Mouse (Mus musculus) ES-Bruce4 (cell line): ENCODE results near the gene Prpf18. TPM values are rescaled to one million over a fixed set of nuclear protein-coding genes. Genes with fewer than 3 reads are reported as not detected.

Experiments
- H3K27ac ChIP-seq: 2 replicates; pipeline ENCODE4 v1.5.1; 2012; ENCODE audit warnings: low read length, inconsistent platforms; ENCODE audit not compliant: insufficient read depth
- H3K27me3 ChIP-seq: 2 replicates; pipeline ENCODE4 v1.6.1; 2012; ENCODE audit warnings: mild to moderate bottlenecking, low read length, inconsistent platforms; ENCODE audit not compliant: control insufficient read depth, poor library complexity, insufficient read depth, severe bottlenecking
- H3K36me3 ChIP-seq: 2 replicates; pipeline ENCODE4 v1.6.1; 2012; ENCODE audit warnings: inconsistent platforms, mild to moderate bottlenecking, low read length, moderate library complexity; ENCODE audit not compliant: control insufficient read depth, poor library complexity, insufficient read depth, severe bottlenecking
- H3K4me1 ChIP-seq: one replicate; pipeline ENCODE4 v1.8.1; 2011; ENCODE audit warnings: low read length; ENCODE audit not compliant: control insufficient read depth, insufficient read depth
- H3K4me3 ChIP-seq: 2 replicates; pipeline ENCODE4 v1.5.1; 2011; ENCODE audit warnings: low read depth, mild to moderate bottlenecking, low read length
- H3K9ac ChIP-seq: 2 replicates; pipeline ENCODE4 v1.6.1; 2012; ENCODE audit warnings: low read depth, mild to moderate bottlenecking, inconsistent platforms; ENCODE audit not compliant: poor library complexity, severe bottlenecking
- H3K9me3 ChIP-seq: replicated peaks from 2 replicates; pipeline ENCODE4 v1.6.1; 2012; ENCODE audit warnings: mild to moderate bottlenecking, low read length, inconsistent platforms; ENCODE audit not compliant: control insufficient read depth, poor library complexity, insufficient read depth, severe bottlenecking
- CTCF ChIP-seq: IDR thresholded peaks from one replicate; pipeline ENCODE4 v1.8.1; 2011; ENCODE audit warnings: low read depth, low read length
- EP300 ChIP-seq: IDR thresholded peaks from 2 replicates; pipeline ENCODE4 v1.6.1; 2011; ENCODE audit warnings: low read depth, low read length; ENCODE audit not compliant: insufficient read depth
- POLR2A ChIP-seq: IDR thresholded peaks from one replicate; pipeline ENCODE4 v1.8.1; 2011; ENCODE audit warnings: low read length; ENCODE audit not compliant: insufficient read depth
- polyA plus RNA-seq: library from polyadenylated mRNA; stranded (reverse); fragments of >200 nt; gene quantifications from 2 replicates; pipeline ENCODE4 v1.2.4, GENCODE M21; 2011; ENCODE audit warnings: low read depth; ENCODE audit not compliant: missing spikeins, insufficient read depth, insufficient read length

The Prpf18 gene
- polyA plus RNA-seq, 1 experiment: 48.1 TPM

DNA sequence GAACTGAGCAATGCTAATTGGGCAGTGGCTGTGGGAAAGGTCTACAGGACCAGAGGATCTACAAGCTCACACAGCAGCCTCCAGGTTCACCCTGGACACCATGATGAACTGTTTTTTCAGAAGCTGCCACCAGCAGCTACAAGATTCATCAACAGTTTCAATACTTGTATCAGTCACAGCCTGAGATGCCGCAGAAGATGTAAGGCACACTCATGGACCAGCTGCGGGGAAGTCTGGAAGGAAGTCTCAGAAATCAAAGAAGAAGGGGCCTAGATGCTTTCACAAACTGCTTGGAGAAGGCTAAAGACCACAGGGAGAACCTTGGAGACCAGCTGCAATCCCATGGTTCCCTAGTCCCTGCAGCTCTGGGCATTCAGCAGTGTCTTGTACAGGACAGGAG, 2.3 kb downstream of the Prpf18 start:
- no peak for TF ChIP-seq CTCF
- TF ChIP-seq EP300: no peak
- no peak for TF ChIP-seq POLR2A
- Histone ChIP-seq H3K9ac (no peak overlapping the region), H3K4me3 (no peak overlapping the region), H3K27ac (no peak overlapping the region), H3K36me3 (peaks cover 6% of the 10 kb centered on the region), H3K9me3 (no peaks in the 10 kb centered on the region), H3K27me3 (no peaks in the 10 kb centered on the region), H3K4me1 (no peaks in the 10 kb centered on the region)

DNA sequence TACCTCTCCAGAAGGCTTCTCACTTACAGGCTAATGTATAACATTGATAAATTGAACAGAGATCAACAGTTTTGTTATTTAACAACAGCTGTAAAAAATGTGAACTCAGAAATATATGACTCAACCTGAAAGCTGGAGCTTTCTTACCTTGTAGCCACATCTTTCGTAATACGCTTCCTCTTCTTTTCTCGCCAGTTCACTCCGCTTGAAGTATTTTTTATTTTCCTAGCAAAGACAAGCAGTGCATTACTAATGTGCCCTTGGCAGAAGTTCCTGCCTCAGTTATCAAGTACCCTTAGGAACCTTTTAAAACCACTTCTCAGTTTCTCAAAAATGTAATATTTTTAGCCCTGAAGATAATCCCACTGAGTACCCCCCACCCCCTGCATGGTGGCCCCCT, 3.8 kb downstream of the Prpf18 start:
- Histone ChIP-seq H3K9me3 (no peaks in the 10 kb centered on the region), H3K27me3 (no peaks in the 10 kb centered on the region), H3K4me1 (no peaks in the 10 kb centered on the region), H3K36me3 (peaks cover 11% of the 10 kb centered on the region), H3K27ac (no peak overlapping the region), H3K4me3 (no peak overlapping the region), H3K9ac (no peak overlapping the region)
- TF ChIP-seq EP300 (no peak), CTCF (no peak), POLR2A (no peak)

DNA sequence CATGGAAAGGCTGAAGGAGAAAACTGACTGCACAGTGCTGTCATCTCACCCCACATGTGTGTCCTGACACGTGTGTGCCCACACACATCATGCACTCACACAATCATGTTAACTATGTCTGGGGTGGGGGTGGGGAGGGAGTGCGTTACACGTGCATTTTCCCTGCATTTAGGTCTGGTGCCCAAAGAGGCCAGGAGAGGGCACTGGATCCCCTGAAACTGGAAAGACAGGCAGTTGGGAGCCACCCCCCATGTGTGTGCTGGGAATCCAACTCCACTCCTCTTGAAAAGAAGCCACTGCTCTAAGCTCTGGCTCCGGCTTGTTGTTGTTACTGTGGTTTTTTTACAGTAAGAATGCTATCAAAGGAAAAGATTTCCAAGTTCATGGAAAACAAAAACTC, 6.8 kb downstream of the Prpf18 start:
- Histone ChIP-seq H3K36me3 (peaks cover 17% of the 10 kb centered on the region), H3K4me1 (no peaks in the 10 kb centered on the region), H3K4me3 (no peak overlapping the region), H3K9me3 (no peaks in the 10 kb centered on the region), H3K9ac (no peak overlapping the region), H3K27me3 (no peaks in the 10 kb centered on the region), H3K27ac (no peak overlapping the region)
- TF ChIP-seq EP300: no peak
- peak; percentile 38 for TF ChIP-seq CTCF

GRCm38 (mm10) chr2:4638189-4638588, 13.7 kb downstream of the Prpf18 start:
- no peak overlapping the region for H3K27ac ChIP-seq
- no peak overlapping the region for H3K9ac ChIP-seq
- TF ChIP-seq EP300: no peak
- TF ChIP-seq POLR2A: no peak
- TF ChIP-seq CTCF: no peak
- H3K36me3 ChIP-seq: peaks cover 25% of the 10 kb centered on the region
- H3K27me3 ChIP-seq: no peaks in the 10 kb centered on the region
- no peaks in the 10 kb centered on the region for H3K9me3 ChIP-seq
- peaks cover 2% of the 10 kb centered on the region for H3K4me1 ChIP-seq
- no peak overlapping the region for H3K4me3 ChIP-seq

DNA sequence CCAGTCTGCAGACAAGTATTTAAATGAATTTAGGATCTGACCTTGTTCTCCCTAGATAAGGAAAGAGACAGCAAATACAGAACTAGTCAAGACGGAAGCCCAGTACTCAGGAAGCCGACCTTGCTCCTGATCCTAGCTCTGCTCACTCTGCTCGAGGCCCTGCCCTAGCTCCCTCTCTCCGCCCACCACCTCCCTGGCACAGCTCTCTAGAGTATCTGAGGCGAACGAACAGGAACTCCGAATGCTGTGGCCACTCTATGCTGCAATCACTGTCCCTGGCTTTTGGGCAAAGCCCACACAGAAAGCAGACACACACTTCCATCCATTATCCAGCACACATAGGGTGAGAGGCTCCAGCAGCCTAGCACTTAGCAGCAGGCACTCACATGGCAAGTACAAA, 15.3 kb downstream of the Prpf18 start:
- TF ChIP-seq CTCF (no peak), POLR2A (no peak), EP300 (no peak)
- peaks cover 22% of the 10 kb centered on the region for H3K36me3 ChIP-seq
- no peak overlapping the region for H3K4me3 ChIP-seq
- no peaks in the 10 kb centered on the region for H3K9me3 ChIP-seq
- H3K27me3 ChIP-seq: no peaks in the 10 kb centered on the region
- no peak overlapping the region for H3K9ac ChIP-seq
- H3K4me1 ChIP-seq: peaks cover 3% of the 10 kb centered on the region
- no peak overlapping the region for H3K27ac ChIP-seq

- H3K36me3 ChIP-seq: peaks cover 22% of the 10 kb centered on the region
- no peak overlapping the region for H3K4me3 ChIP-seq
- H3K4me1 ChIP-seq: peaks cover 3% of the 10 kb centered on the region
- H3K9ac ChIP-seq: no peak overlapping the region
- no peaks in the 10 kb centered on the region for H3K9me3 ChIP-seq
- no peaks in the 10 kb centered on the region for H3K27me3 ChIP-seq
- H3K27ac ChIP-seq: no peak overlapping the region
- TF ChIP-seq EP300: no peak
- no peak for TF ChIP-seq POLR2A
- TF ChIP-seq CTCF: peak; percentile 18
Measured at GRCm38 (mm10) chr2:4635804-4636203, 16.1 kb downstream of the Prpf18 start.
